Mouse (Mus musculus): ENCODE data around the gene Rcsd1. TPM values are rescaled to one million over a fixed set of nuclear protein-coding genes. Genes with fewer than 3 reads are reported as not detected.

Gene Rcsd1
- polyA plus RNA-seq, 1 experiment from 2014 or later = 81.2 TPM

DNA sequence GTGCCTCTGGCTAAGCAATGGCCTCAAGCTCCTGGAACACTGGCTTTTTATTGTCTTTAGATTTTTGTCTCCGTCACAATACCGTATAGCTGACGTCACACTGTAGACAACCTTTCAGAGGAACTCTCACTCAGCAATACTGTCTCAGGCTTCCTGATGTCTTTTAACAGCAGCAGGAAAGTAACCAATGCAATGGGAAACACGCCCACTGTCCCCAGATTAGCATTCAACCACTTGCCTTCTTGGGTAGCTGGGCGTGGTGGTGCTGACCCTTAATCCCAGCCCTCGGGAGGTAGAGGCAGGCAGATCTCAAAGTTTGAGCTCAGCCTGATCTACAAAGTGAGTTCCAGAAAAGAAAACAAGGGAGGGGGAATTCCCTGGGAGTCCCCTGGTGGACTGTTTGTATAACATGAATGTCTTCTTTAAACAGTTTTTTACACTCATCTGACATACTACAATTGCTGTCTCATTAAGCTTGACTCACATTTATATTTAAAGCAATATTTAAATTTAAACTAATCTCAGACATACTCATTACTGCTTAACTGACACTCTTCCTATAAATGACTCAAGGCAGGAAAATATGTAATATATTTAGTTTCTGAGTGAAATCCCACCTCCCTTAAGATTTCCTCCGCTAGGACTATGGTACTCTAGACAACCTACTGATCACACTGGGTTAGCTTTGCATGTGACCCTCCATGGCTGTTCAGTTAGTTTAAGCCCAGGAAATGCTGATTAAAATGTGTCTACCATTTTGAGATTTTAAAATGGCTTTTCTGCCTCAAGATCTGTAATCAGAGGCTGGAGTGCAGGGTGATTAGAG, 99.8 kb downstream of the Rcsd1 start:
- WGBS = 59% methylated on average over 7 of the region's 7 CpGs
- Histone ChIP-seq H3K36me3 (ENCODE audit: control insufficient read depth, insufficient read depth, low read length) (peaks cover 34% of the 10 kb centered on the region), H3K4me1 (ENCODE audit: control insufficient read depth in 2 of 2, insufficient read depth in 2 of 2, low read length in 2 of 2) (peaks cover 3 to 23% of the 10 kb centered on the region in 2 experiments; a peak in 3 of 4 replicates), H3K27me3 (ENCODE audit: control insufficient read depth, insufficient read depth, low read length) (no peaks in the 10 kb centered on the region), H3K27ac (replicated peaks in 1 of 2; ENCODE audit: control insufficient read depth in 1 of 2, insufficient read depth in 1 of 2, low read depth in 2 of 2, low read length in 2 of 2) (no peak overlapping the region; a peak in 1 of 4 replicates), H3K4me2 (ENCODE audit: low read length) (no peak overlapping the region), H3K4me3 (ENCODE audit: control insufficient read depth in 1 of 2, insufficient read depth in 1 of 2, low read depth in 1 of 2, low read length in 2 of 2) (no peak overlapping the region), H3K9ac (ENCODE audit: low read length) (no peak overlapping the region), H3K9me3 (ENCODE audit: control insufficient read depth, low read length) (no peaks in the 10 kb centered on the region)
- no peak for ATAC-seq (ENCODE audit: insufficient number of reproducible peaks, insufficient read depth, low FRiP score, low read depth)

DNA sequence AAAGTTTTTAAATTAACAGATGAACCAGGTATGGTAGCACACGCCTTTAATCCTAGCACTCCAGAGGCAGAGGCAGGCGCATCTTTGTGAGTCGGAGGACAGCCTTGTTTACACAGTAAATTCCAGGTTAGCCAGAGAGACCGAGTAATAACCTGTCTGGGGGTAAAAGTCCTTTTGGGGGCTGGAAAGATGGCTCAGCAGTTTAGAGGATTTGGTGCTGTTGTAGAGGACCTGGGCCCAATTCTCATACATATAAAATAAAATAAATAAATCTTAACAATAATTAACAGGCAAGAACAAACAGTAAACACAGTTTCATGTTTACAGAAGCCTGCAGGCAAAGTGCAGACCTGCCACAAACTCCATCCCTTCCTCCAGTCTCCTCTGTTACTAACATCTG, 100.7 kb downstream of the Rcsd1 start:
- peaks cover 3 to 24% of the 10 kb centered on the region in 2 experiments; a peak in 3 of 4 replicates for H3K4me1 ChIP-seq (ENCODE audit: control insufficient read depth in 2 of 2, insufficient read depth in 2 of 2, low read length in 2 of 2)
- no peak overlapping the region for H3K4me3 ChIP-seq (ENCODE audit: control insufficient read depth in 1 of 2, insufficient read depth in 1 of 2, low read depth in 1 of 2, low read length in 2 of 2)
- no peak overlapping the region for H3K27ac ChIP-seq (replicated peaks in 1 of 2; ENCODE audit: control insufficient read depth in 1 of 2, insufficient read depth in 1 of 2, low read depth in 2 of 2, low read length in 2 of 2)
- no peak overlapping the region for H3K9ac ChIP-seq (ENCODE audit: low read length)
- no peaks in the 10 kb centered on the region for H3K27me3 ChIP-seq (ENCODE audit: control insufficient read depth, insufficient read depth, low read length)
- H3K4me2 ChIP-seq (ENCODE audit: low read length) = no peak overlapping the region
- H3K9me3 ChIP-seq (ENCODE audit: control insufficient read depth, low read length) = no peaks in the 10 kb centered on the region
- no peak for ATAC-seq (ENCODE audit: insufficient number of reproducible peaks, insufficient read depth, low FRiP score, low read depth)
- H3K36me3 ChIP-seq (ENCODE audit: control insufficient read depth, insufficient read depth, low read length) = peaks cover 36% of the 10 kb centered on the region
- 90% methylated on average over 4 of the region's 4 CpGs for WGBS

DNA sequence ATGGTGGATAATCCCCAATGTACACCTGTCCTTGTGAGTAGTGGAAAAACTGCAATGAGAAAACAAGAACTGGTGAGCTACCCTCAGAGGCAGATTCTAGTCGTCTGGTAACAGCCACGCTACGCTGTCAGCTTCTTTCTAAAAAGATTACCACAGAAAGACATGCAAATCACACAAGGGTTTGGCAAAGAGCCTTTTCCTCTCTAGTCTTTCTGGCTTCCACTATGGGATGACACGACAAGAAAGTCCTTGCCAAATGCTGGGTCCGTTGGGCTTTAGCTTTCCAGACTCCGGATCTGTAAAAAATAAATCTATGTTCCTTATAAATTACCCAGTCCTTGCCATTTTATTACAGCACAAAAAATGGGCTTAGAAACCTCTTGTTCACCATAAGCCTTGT, 103.8 kb downstream of the Rcsd1 start:
- WGBS = 81% methylated on average over 6 of the region's 6 CpGs
- H3K9ac ChIP-seq (ENCODE audit: low read length) = no peak overlapping the region
- H3K4me2 ChIP-seq (ENCODE audit: low read length) = no peak overlapping the region
- H3K4me3 ChIP-seq (ENCODE audit: control insufficient read depth in 1 of 2, insufficient read depth in 1 of 2, low read depth in 1 of 2, low read length in 2 of 2) = no peak overlapping the region
- no peak for ATAC-seq (ENCODE audit: insufficient number of reproducible peaks, insufficient read depth, low FRiP score, low read depth)
- no peak overlapping the region for H3K27ac ChIP-seq (replicated peaks in 1 of 2; ENCODE audit: control insufficient read depth in 1 of 2, insufficient read depth in 1 of 2, low read depth in 2 of 2, low read length in 2 of 2)
- H3K36me3 ChIP-seq (ENCODE audit: control insufficient read depth, insufficient read depth, low read length) = peaks cover 67% of the 10 kb centered on the region
- no peaks in the 10 kb centered on the region for H3K27me3 ChIP-seq (ENCODE audit: control insufficient read depth, insufficient read depth, low read length)
- H3K4me1 ChIP-seq (ENCODE audit: control insufficient read depth in 2 of 2, insufficient read depth in 2 of 2, low read length in 2 of 2) = peaks cover 2 to 22% of the 10 kb centered on the region in 2 experiments; a peak in 3 of 4 replicates
- no peaks in the 10 kb centered on the region for H3K9me3 ChIP-seq (ENCODE audit: control insufficient read depth, low read length)

DNA sequence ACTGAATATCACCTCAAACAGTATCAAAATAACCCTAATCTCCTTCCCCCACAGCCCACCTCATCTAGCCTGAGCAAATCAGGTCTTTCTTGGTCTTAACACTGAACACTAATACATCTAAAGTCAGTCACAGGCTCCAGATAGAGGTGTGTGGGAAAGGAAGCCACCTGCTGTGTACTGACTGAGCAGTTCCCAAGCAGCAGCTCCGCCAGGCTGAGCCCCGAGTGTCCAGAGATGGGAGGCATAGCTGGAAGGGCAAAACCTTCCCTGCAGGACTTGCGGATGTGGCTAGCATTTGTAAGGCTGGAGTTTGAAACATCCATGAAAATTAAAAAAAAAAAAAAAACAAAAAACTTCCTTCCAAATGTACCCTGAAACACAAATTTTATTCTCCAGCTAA, 104.4 kb downstream of the Rcsd1 start:
- Histone ChIP-seq H3K4me3 (ENCODE audit: control insufficient read depth in 1 of 2, insufficient read depth in 1 of 2, low read depth in 1 of 2, low read length in 2 of 2) (no peak overlapping the region), H3K4me1 (ENCODE audit: control insufficient read depth in 2 of 2, insufficient read depth in 2 of 2, low read length in 2 of 2) (peaks cover 2 to 22% of the 10 kb centered on the region in 2 experiments; a peak in 2 of 4 replicates), H3K27ac (replicated peaks in 1 of 2; ENCODE audit: control insufficient read depth in 1 of 2, insufficient read depth in 1 of 2, low read depth in 2 of 2, low read length in 2 of 2) (no peak overlapping the region), H3K4me2 (ENCODE audit: low read length) (no peak overlapping the region), H3K9ac (ENCODE audit: low read length) (no peak overlapping the region), H3K36me3 (ENCODE audit: control insufficient read depth, insufficient read depth, low read length) (peaks cover 68% of the 10 kb centered on the region), H3K9me3 (ENCODE audit: control insufficient read depth, low read length) (no peaks in the 10 kb centered on the region), H3K27me3 (ENCODE audit: control insufficient read depth, insufficient read depth, low read length) (no peaks in the 10 kb centered on the region)
- 84% methylated on average over 3 of the region's 3 CpGs for WGBS
- no peak for ATAC-seq (ENCODE audit: insufficient number of reproducible peaks, insufficient read depth, low FRiP score, low read depth)

DNA sequence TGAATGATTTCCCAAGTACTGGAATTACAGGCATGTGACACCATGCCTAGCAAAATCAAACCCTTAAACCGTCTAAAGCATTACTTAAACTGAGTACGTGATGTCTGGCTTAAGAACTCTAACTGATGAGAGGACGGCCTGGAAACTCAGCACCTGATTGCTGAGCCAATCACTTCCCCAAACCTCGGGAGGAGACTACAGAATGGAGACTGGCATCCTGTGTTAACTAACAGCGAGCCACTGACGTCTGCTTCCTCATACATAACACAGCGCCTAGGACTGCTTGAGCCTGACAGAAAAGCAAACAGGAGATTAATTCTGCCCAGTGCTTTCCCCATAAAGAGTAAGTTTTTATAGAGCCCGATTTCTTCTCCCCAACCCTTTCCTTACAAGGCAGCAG, 105.4 kb downstream of the Rcsd1 start:
- Histone ChIP-seq H3K27me3 (ENCODE audit: control insufficient read depth, insufficient read depth, low read length) (no peaks in the 10 kb centered on the region), H3K4me3 (ENCODE audit: control insufficient read depth in 1 of 2, insufficient read depth in 1 of 2, low read depth in 1 of 2, low read length in 2 of 2) (no peak overlapping the region), H3K4me1 (ENCODE audit: control insufficient read depth in 2 of 2, insufficient read depth in 2 of 2, low read length in 2 of 2) (peaks cover 2 to 19% of the 10 kb centered on the region in 2 experiments; a peak in 2 of 4 replicates), H3K27ac (replicated peaks in 1 of 2; ENCODE audit: control insufficient read depth in 1 of 2, insufficient read depth in 1 of 2, low read depth in 2 of 2, low read length in 2 of 2) (no peak overlapping the region), H3K36me3 (ENCODE audit: control insufficient read depth, insufficient read depth, low read length) (peaks cover 72% of the 10 kb centered on the region), H3K4me2 (ENCODE audit: low read length) (no peak overlapping the region), H3K9me3 (ENCODE audit: control insufficient read depth, low read length) (no peaks in the 10 kb centered on the region), H3K9ac (ENCODE audit: low read length) (no peak overlapping the region)
- WGBS = 45% methylated on average over 8 of the region's 8 CpGs
- ATAC-seq (ENCODE audit: insufficient number of reproducible peaks, insufficient read depth, low FRiP score, low read depth) = no peak

DNA sequence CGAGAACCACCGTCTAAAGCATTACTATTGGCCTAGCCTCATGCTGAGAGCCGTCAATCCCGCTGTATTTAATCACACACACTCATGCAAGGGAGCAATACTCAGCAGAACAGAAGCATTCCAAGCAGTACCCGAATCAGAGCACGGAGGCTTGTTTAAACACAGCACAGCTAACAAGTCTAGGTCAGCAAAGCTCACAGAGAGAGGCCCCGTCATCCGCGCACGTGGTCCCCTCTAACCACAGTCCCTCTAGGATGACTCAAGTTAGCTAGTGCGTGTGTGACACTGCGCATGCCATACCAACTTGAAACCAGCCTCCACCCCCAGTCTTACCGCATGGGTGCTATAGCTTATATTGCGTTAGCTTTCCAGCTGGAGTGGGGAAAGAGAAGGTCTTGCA, 106.3 kb downstream of the Rcsd1 start:
- Histone ChIP-seq H3K9ac (ENCODE audit: low read length) (no peak overlapping the region), H3K36me3 (ENCODE audit: control insufficient read depth, insufficient read depth, low read length) (peaks cover 79% of the 10 kb centered on the region)
- ATAC-seq (ENCODE audit: insufficient number of reproducible peaks, insufficient read depth, low FRiP score, low read depth) = no peak

DNA sequence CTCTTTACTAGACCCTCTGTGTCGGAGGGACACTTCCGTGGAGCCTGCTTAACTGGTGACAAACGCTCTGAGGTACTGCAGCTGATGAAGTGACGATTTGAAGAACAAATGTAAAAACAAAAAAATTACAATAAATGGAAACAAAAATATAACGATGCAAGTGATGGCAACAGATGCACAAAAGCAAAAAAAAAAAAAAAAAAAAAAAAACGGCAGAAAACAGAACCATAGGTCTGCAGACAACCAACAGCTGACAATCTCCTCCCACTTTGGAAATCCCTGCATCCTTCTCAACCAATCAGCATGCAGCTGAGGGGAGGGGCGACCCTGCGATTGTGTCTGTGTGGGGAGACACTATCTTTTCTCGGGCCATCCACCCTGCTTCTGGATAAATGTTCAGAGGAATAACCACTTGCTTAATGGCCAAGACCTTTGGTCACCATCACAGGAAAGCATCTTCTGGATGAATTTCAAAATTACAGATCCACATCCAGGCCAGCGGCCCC, 107.7 kb downstream of the Rcsd1 start:
- Histone ChIP-seq H3K27ac (replicated peaks in 1 of 2; ENCODE audit: control insufficient read depth in 1 of 2, insufficient read depth in 1 of 2, low read depth in 2 of 2, low read length in 2 of 2) (no peak overlapping the region), H3K36me3 (ENCODE audit: control insufficient read depth, insufficient read depth, low read length) (peaks cover 75% of the 10 kb centered on the region), H3K4me1 (ENCODE audit: control insufficient read depth in 2 of 2, insufficient read depth in 2 of 2, low read length in 2 of 2) (peaks cover 1 to 10% of the 10 kb centered on the region in 2 experiments; a peak in 2 of 4 replicates), H3K9me3 (ENCODE audit: control insufficient read depth, low read length) (no peaks in the 10 kb centered on the region), H3K9ac (ENCODE audit: low read length) (no peak overlapping the region), H3K4me3 (ENCODE audit: control insufficient read depth in 1 of 2, insufficient read depth in 1 of 2, low read depth in 1 of 2, low read length in 2 of 2) (no peak overlapping the region), H3K4me2 (ENCODE audit: low read length) (no peak overlapping the region), H3K27me3 (ENCODE audit: control insufficient read depth, insufficient read depth, low read length) (no peaks in the 10 kb centered on the region)
- no peak for ATAC-seq (ENCODE audit: insufficient number of reproducible peaks, insufficient read depth, low FRiP score, low read depth)
- WGBS = 80% methylated on average over 9 of the region's 10 CpGs

More for the DNA sequence above, 106.3 kb downstream of the Rcsd1 start:
- 92% methylated on average over 14 of the region's 14 CpGs for WGBS
- Histone ChIP-seq H3K4me3 (ENCODE audit: control insufficient read depth in 1 of 2, insufficient read depth in 1 of 2, low read depth in 1 of 2, low read length in 2 of 2) (no peak overlapping the region), H3K4me2 (ENCODE audit: low read length) (no peak overlapping the region), H3K4me1 (ENCODE audit: control insufficient read depth in 2 of 2, insufficient read depth in 2 of 2, low read length in 2 of 2) (peaks cover 2 to 19% of the 10 kb centered on the region in 2 experiments; a peak in 2 of 4 replicates), H3K9me3 (ENCODE audit: control insufficient read depth, low read length) (no peaks in the 10 kb centered on the region), H3K27ac (replicated peaks in 1 of 2; ENCODE audit: control insufficient read depth in 1 of 2, insufficient read depth in 1 of 2, low read depth in 2 of 2, low read length in 2 of 2) (no peak overlapping the region), H3K27me3 (ENCODE audit: control insufficient read depth, insufficient read depth, low read length) (no peaks in the 10 kb centered on the region)
